Mouse (Mus musculus) MEL-GATA-1-ER (cell line): ENCODE data around the gene Ndufa13.
"Not testable (repeated sequence)": the region's sequence is repeated elsewhere in the genome, so short reads cannot be mapped to it uniquely, and the experiment has no call there.

Experiments
- DNase-seq: peaks from one replicate; pipeline ENCODE4 v3.0.0-alpha.2; 2012; ENCODE audit warnings: low read depth; ENCODE audit errors: extremely low read depth

The Ndufa13 gene

GRCm38 (mm10) chr8:69902163-69903062 lies at the start of gene Ndufa13, which contains the start of the genes Tssk6 and Yjefn3:
Gene Ndufa13 (minus strand): TSS chr8:69902558.
Gene Tssk6 (plus strand): TSS chr8:69902184.
Gene Yjefn3 (minus strand): TSS chr8:69902712.
- no peak for DNase-seq

- no peak for DNase-seq
Measured at GRCm38 (mm10) chr8:69950300-69950699, 47.9 kb upstream of the Ndufa13 start.

GRCm38 (mm10) chr8:69942495-69942894 lies 40.1 kb upstream of the Ndufa13 start:
- not testable (repeated sequence) for DNase-seq

GRCm38 (mm10) chr8:69940386-69940785 lies 38.0 kb upstream of the Ndufa13 start:
- DNase-seq = no peak

GRCm38 (mm10) chr8:69939633-69940032 lies 37.3 kb upstream of the Ndufa13 start:
- no peak for DNase-seq

- DNase-seq = peak; percentile 28
Measured at GRCm38 (mm10) chr8:69938245-69938982, 36.1 kb upstream of the Ndufa13 start.

- DNase-seq = no peak
Measured at GRCm38 (mm10) chr8:69937466-69937865, 35.1 kb upstream of the Ndufa13 start.

GRCm38 (mm10) chr8:69936050-69936794 lies 33.9 kb upstream of the Ndufa13 start:
- no peak for DNase-seq

GRCm38 (mm10) chr8:69935431-69935830 lies 33.1 kb upstream of the Ndufa13 start:
- DNase-seq = no peak

- DNase-seq = no peak
Measured at GRCm38 (mm10) chr8:69934582-69934981, 32.2 kb upstream of the Ndufa13 start.

GRCm38 (mm10) chr8:69933811-69934210 lies 31.5 kb upstream of the Ndufa13 start:
- DNase-seq = no peak

- DNase-seq = no peak
Measured at GRCm38 (mm10) chr8:69926901-69927300, 24.5 kb upstream of the Ndufa13 start.

- no peak for DNase-seq
Measured at GRCm38 (mm10) chr8:69923986-69924385, 21.6 kb upstream of the Ndufa13 start.

- no peak for DNase-seq
Measured at GRCm38 (mm10) chr8:69921141-69921540, 18.8 kb upstream of the Ndufa13 start.

- DNase-seq = peak; percentile 89
Measured at GRCm38 (mm10) chr8:69919876-69920662, 17.7 kb upstream of the Ndufa13 start.

- peak; percentile 77 for DNase-seq
Measured at GRCm38 (mm10) chr8:69919010-69919409, 16.7 kb upstream of the Ndufa13 start.

- no peak for DNase-seq
Measured at GRCm38 (mm10) chr8:69918506-69918905, 16.1 kb upstream of the Ndufa13 start.

GRCm38 (mm10) chr8:69915748-69916147 lies 13.4 kb upstream of the Ndufa13 start:
- DNase-seq = no peak

GRCm38 (mm10) chr8:69914526-69914925 lies 12.2 kb upstream of the Ndufa13 start:
- no peak for DNase-seq

GRCm38 (mm10) chr8:69912478-69913074 lies 10.2 kb upstream of the Ndufa13 start:
- DNase-seq = no peak
